Mouse (Mus musculus): ENCODE measurements around the gene Mgat5. TPM values are rescaled to one million over a fixed set of nuclear protein-coding genes. Genes with fewer than 3 reads are reported as not detected.

The Mgat5 gene
- polyA plus RNA-seq, 1 experiment from 2014 or later = 9.6 TPM

DNA sequence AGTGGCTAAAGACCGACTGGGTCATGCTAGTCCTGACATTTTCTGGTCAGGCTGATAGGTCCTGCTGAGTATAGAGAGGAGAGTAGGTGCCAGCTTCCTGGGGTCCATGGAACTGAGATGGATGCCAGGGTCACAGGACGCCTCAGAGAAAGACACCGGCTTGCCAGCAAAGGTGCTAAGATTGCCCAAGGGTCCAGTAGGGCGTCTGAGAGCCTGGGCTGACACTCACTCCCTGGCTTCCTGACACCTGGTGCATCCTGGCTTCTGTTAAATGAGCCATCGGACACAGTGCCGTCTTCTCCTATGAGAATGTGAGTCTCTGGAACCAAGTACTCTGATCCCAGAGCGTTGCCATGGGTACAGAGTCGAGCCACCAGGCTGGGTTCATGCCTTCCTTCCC, 304.1 kb downstream of the Mgat5 start:
- Histone ChIP-seq H3K9me3 (no peaks in the 10 kb centered on the region), H3K4me2 (replicated peaks) (no peak overlapping the region), H3K27ac (no peak overlapping the region), H3K9ac (no peak overlapping the region), H3K4me3 (no peak overlapping the region), H3K36me3 (no peaks in the 10 kb centered on the region), H3K4me1 (peaks cover 2% of the 10 kb centered on the region; the same call in 1 of the 2 replicates), H3K27me3 (replicated peaks) (peaks cover 10% of the 10 kb centered on the region; the same call in 1 of the 2 replicates)
- 78% methylated on average over 8 of the region's 8 CpGs for WGBS
- ATAC-seq (ENCODE audit: low FRiP score, low read depth) = peak; percentile 15; the same call in 1 of the 2 replicates

GRCm38 (mm10) chr1:127511362-127511761, 306.5 kb downstream of the Mgat5 start:
- Histone ChIP-seq H3K27me3 (replicated peaks) (peaks cover 6% of the 10 kb centered on the region; the same call in 1 of the 2 replicates), H3K9me3 (no peaks in the 10 kb centered on the region), H3K4me2 (replicated peaks) (no peak overlapping the region), H3K4me3 (no peak overlapping the region), H3K4me1 (peaks cover 2% of the 10 kb centered on the region; the same call in 1 of the 2 replicates), H3K27ac (no peak overlapping the region), H3K36me3 (no peaks in the 10 kb centered on the region), H3K9ac (no peak overlapping the region)
- ATAC-seq (ENCODE audit: low FRiP score, low read depth) = no peak
- WGBS = 84% methylated on average over 6 of the region's 6 CpGs

- H3K27ac ChIP-seq = no peak overlapping the region
- WGBS = 81% methylated on average over 6 of the region's 6 CpGs
- H3K36me3 ChIP-seq = no peaks in the 10 kb centered on the region
- peaks cover 13% of the 10 kb centered on the region; the same call in 1 of the 2 replicates for H3K27me3 ChIP-seq (replicated peaks)
- no peak for ATAC-seq (ENCODE audit: low FRiP score, low read depth)
- H3K4me1 ChIP-seq = no peaks in the 10 kb centered on the region; the same call in 1 of the 2 replicates
- no peaks in the 10 kb centered on the region for H3K9me3 ChIP-seq
- no peak overlapping the region for H3K9ac ChIP-seq
- H3K4me3 ChIP-seq = no peak overlapping the region
- H3K4me2 ChIP-seq (replicated peaks) = no peak overlapping the region
Measured at GRCm38 (mm10) chr1:127512709-127513108, 307.9 kb downstream of the Mgat5 start.

DNA sequence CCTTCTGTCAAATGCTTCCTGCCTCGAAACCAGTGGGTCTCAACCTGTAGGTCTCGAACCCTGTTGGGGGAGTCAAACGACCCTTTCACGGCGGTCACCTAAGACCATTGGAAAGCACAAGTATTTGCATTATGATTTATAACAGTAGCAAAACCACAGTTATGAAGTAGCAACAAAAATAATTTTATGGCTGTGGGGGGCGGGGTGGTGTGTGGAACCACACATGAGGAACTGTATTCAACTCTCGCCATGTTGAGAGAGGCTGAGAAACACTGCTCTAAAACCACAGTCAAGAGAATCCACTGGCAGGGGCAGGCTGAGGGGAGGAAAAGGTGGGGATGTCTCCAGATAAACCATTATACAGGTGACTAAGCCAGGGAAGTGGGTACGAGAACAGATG, 308.3 kb downstream of the Mgat5 start:
- Histone ChIP-seq H3K4me2 (replicated peaks) (no peak overlapping the region), H3K4me3 (no peak overlapping the region), H3K27ac (no peak overlapping the region), H3K9me3 (no peaks in the 10 kb centered on the region), H3K36me3 (no peaks in the 10 kb centered on the region), H3K4me1 (no peaks in the 10 kb centered on the region), H3K9ac (no peak overlapping the region), H3K27me3 (replicated peaks) (peaks cover 13% of the 10 kb centered on the region)
- no peak for ATAC-seq (ENCODE audit: low FRiP score, low read depth)
- 89% methylated on average over 8 of the region's 8 CpGs for WGBS

GRCm38 (mm10) chr1:127513664-127514063, 308.8 kb downstream of the Mgat5 start:
- Histone ChIP-seq H3K9ac (no peak overlapping the region), H3K4me2 (replicated peaks) (no peak overlapping the region), H3K27me3 (replicated peaks) (peaks cover 13% of the 10 kb centered on the region), H3K36me3 (no peaks in the 10 kb centered on the region), H3K4me1 (no peaks in the 10 kb centered on the region), H3K4me3 (no peak overlapping the region), H3K9me3 (no peaks in the 10 kb centered on the region), H3K27ac (no peak overlapping the region)
- 91% methylated on average over 3 of the region's 3 CpGs for WGBS
- no peak for ATAC-seq (ENCODE audit: low FRiP score, low read depth)

DNA sequence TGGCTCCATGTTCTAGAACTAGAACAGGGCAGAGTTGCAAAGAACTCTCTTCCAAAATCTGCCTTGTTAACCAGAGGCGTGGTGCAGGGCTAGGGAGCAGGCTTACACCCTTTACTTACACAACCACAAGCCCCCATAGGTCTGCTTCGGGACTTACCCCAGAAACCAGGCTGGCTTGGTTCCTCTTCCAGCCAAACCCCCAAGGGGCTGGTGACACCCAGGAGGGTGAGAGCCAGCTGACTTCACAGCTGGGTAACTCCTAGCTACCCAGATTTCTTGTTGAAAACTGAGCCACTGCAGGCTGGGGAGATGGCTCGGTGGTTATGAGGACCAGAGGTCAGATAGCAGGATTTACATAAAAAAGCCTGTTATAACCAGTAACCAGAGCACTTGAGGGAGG, 309.7 kb downstream of the Mgat5 start:
- WGBS = 79% methylated on average over 3 of the region's 3 CpGs
- Histone ChIP-seq H3K27me3 (replicated peaks) (peaks cover 13% of the 10 kb centered on the region), H3K9ac (no peak overlapping the region), H3K4me3 (no peak overlapping the region), H3K9me3 (no peaks in the 10 kb centered on the region), H3K27ac (no peak overlapping the region), H3K36me3 (no peaks in the 10 kb centered on the region), H3K4me2 (replicated peaks) (no peak overlapping the region), H3K4me1 (no peaks in the 10 kb centered on the region)
- ATAC-seq (ENCODE audit: low FRiP score, low read depth) = no peak

DNA sequence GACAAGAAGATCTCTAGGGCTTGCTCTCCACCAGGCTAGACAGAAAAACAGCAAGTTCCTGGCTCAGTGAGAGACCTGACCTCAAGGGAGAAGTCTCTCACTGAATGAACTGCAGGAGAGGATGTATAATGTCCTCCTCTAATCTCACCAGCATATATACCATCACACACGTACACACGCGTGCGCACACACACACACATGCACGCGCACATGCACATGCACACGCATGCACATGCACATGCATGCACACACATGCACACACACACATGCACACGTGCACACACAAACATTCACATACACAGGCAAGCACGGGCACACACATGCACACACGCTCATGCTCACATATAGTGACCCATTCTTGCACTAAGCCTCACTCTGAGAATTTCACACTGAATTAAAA, 310.1 kb downstream of the Mgat5 start:
- Histone ChIP-seq H3K27ac (no peak overlapping the region), H3K4me1 (no peaks in the 10 kb centered on the region), H3K9me3 (no peaks in the 10 kb centered on the region), H3K9ac (no peak overlapping the region), H3K4me3 (no peak overlapping the region), H3K4me2 (replicated peaks) (no peak overlapping the region), H3K27me3 (replicated peaks) (peaks cover 13% of the 10 kb centered on the region), H3K36me3 (no peaks in the 10 kb centered on the region)
- no peak for ATAC-seq (ENCODE audit: low FRiP score, low read depth)
- WGBS = 95% methylated on average over 10 of the region's 10 CpGs

DNA sequence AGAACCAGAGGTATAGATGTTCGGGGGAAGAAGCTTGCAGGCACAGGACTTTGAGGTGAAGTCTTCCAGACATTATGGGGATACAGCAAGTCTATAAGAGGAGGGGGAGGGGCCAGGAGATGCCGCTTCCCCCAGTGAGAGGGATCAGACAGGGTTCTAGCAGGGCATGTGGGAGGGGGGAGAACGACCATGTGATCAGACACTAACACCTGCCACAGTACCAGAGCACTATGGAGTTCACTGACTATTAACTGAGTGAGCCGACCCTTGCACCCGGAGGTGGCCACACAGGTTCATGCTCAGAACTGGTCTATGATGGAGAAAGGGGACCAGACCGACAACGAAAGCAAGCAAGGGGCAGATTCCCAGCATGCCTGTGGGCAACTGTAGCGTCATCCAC, 318.5 kb downstream of the Mgat5 start:
- H3K9ac ChIP-seq = no peak overlapping the region
- WGBS = 80% methylated on average over 8 of the region's 8 CpGs
- no peaks in the 10 kb centered on the region for H3K36me3 ChIP-seq
- peaks cover 66% of the 10 kb centered on the region for H3K27me3 ChIP-seq (replicated peaks)
- no peaks in the 10 kb centered on the region for H3K4me1 ChIP-seq
- no peak overlapping the region for H3K27ac ChIP-seq
- no peak overlapping the region for H3K4me2 ChIP-seq (replicated peaks)
- no peak for ATAC-seq (ENCODE audit: low FRiP score, low read depth)
- no peak overlapping the region for H3K4me3 ChIP-seq
- H3K9me3 ChIP-seq = no peaks in the 10 kb centered on the region

- 17% methylated on average over 14 of the region's 14 CpGs for WGBS
- peaks cover 75% of the 10 kb centered on the region for H3K27me3 ChIP-seq (replicated peaks)
- H3K4me3 ChIP-seq = no peak overlapping the region
- H3K4me2 ChIP-seq (replicated peaks) = peak overlapping the region; percentile 7; the same call in 1 of the 2 replicates
- no peaks in the 10 kb centered on the region for H3K9me3 ChIP-seq
- no peak overlapping the region for H3K9ac ChIP-seq
- H3K4me1 ChIP-seq = peaks cover 19% of the 10 kb centered on the region
- ATAC-seq (ENCODE audit: low FRiP score, low read depth) = peak; percentile 97
- H3K36me3 ChIP-seq = no peaks in the 10 kb centered on the region
- no peak overlapping the region for H3K27ac ChIP-seq
Measured at GRCm38 (mm10) chr1:127530849-127531580, 326.2 kb downstream of the Mgat5 start.

DNA sequence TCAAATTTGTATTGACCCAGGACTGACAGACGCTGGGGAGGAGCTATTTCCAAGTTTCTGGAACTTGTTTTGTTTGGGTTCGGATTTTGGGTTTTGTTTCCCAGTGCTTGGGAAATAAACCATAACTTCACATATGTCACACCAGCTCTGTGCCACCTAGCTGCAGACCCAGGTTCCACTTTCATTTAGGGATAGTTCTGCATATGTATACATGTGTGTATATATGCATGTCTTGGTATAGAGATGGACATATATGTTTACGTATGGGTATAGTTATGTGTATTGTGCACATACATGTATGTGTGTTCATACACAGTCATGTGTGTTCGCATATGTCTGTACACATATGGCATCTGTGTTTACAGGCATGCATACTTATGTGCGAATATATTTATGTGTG, 326.9 kb downstream of the Mgat5 start:
- WGBS = 60% methylated on average over 5 of the region's 5 CpGs

DNA sequence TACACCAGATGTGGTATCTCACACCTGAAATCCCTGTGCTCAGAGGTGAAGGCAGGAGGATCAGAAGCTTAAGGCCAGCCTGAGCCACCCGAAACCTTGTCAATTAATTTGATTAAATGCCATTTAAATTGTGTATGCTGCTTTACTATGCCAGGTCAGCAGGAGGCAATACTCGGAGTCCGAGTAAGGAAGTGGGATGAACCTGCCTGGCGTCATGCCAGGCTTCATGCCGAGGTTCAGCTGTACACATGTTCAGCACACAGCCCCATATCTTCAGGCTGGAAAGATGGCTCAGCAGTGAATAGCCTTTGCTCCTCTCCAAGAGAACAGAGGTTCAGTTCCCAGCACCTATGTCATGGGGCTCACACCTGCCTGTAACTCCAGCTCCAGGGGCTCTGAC, 331.6 kb downstream of the Mgat5 start:
- H3K4me1 ChIP-seq = peaks cover 23% of the 10 kb centered on the region
- H3K4me3 ChIP-seq = no peak overlapping the region
- WGBS = 46% methylated on average over 5 of the region's 5 CpGs
- H3K27me3 ChIP-seq (replicated peaks) = peaks cover 79% of the 10 kb centered on the region
- H3K36me3 ChIP-seq = no peaks in the 10 kb centered on the region
- H3K9me3 ChIP-seq = no peaks in the 10 kb centered on the region
- H3K27ac ChIP-seq = no peak overlapping the region; the same call in 1 of the 2 replicates
- H3K4me2 ChIP-seq (replicated peaks) = peak overlapping the region; percentile 40; the same call in 1 of the 2 replicates
- no peak for ATAC-seq (ENCODE audit: low FRiP score, low read depth)
- H3K9ac ChIP-seq = no peak overlapping the region

More for the DNA sequence above, 326.9 kb downstream of the Mgat5 start:
- H3K27me3 ChIP-seq (replicated peaks) = peaks cover 80% of the 10 kb centered on the region
- H3K4me2 ChIP-seq (replicated peaks) = no peak overlapping the region
- no peak overlapping the region for H3K9ac ChIP-seq
- no peaks in the 10 kb centered on the region for H3K36me3 ChIP-seq
- no peaks in the 10 kb centered on the region for H3K9me3 ChIP-seq
- H3K27ac ChIP-seq = no peak overlapping the region
- peak; percentile 55 for ATAC-seq (ENCODE audit: low FRiP score, low read depth)
- peaks cover 21% of the 10 kb centered on the region for H3K4me1 ChIP-seq
- no peak overlapping the region for H3K4me3 ChIP-seq

- peak overlapping the region; percentile 16; the same call in 1 of the 2 replicates for H3K27ac ChIP-seq
- H3K4me1 ChIP-seq = peaks cover 23% of the 10 kb centered on the region
- WGBS = 13% methylated on average over 17 of the region's 17 CpGs
- H3K4me2 ChIP-seq (replicated peaks) = peak overlapping the region; percentile 40
- H3K27me3 ChIP-seq (replicated peaks) = peaks cover 85% of the 10 kb centered on the region
- H3K9me3 ChIP-seq = no peaks in the 10 kb centered on the region
- no peak overlapping the region for H3K4me3 ChIP-seq
- ATAC-seq (ENCODE audit: low FRiP score, low read depth) = peak; percentile 70
- no peaks in the 10 kb centered on the region for H3K36me3 ChIP-seq
- peak overlapping the region; percentile 19; the same call in 1 of the 2 replicates for H3K9ac ChIP-seq
Measured at GRCm38 (mm10) chr1:127537204-127538038, 332.6 kb downstream of the Mgat5 start.
